Mouse (Mus musculus): ENCODE data around the gene Ms4a13. TPM values are rescaled to one million over a fixed set of nuclear protein-coding genes. Genes with fewer than 3 reads are reported as not detected.
"Not testable (repeated sequence)": the region's sequence is repeated elsewhere in the genome, so short reads cannot be mapped to it uniquely, and the experiment has no call there.

Gene Ms4a13
- not detected for total RNA-seq (2022)

GRCm38 (mm10) chr19:11196546-11196945 is at the start of gene Ms4a13:
TSS of gene Ms4a13 (minus strand) at chr19:11196737.
- DNase-seq (ENCODE audit: low spot score) = no peak

GRCm38 (mm10) chr19:11244230-11244629 is 47.7 kb upstream of the Ms4a13 start:
- peak; percentile 43 for DNase-seq (ENCODE audit: low spot score)

- DNase-seq (ENCODE audit: low spot score) = no peak
Measured at GRCm38 (mm10) chr19:11242560-11242959, 46.0 kb upstream of the Ms4a13 start.

- DNase-seq (ENCODE audit: low spot score) = no peak
Measured at GRCm38 (mm10) chr19:11235820-11236219, 39.3 kb upstream of the Ms4a13 start.

- no peak for DNase-seq (ENCODE audit: low spot score)
Measured at GRCm38 (mm10) chr19:11234921-11235735, 38.6 kb upstream of the Ms4a13 start.

DNA sequence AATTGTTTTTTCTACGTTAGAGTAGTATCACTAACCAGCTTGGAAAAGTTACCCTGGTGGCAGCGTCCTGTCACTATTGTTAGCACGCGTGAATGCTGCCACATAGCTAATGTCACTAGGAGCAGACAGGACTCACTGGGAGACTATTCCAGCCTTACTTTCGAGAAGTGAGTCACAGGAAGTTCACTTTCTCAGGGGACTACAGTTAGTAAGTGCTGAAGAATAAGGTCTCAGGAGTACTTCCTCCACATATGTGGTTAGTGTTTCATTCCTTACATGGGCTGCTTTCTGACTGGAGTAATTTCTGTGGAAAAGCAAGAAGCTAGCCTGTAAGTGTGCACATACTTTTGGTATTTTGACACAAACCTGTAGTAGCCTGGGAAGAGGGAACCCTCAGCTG is 37.7 kb upstream of the Ms4a13 start:
- DNase-seq (ENCODE audit: low spot score) = no peak

GRCm38 (mm10) chr19:11232348-11232747 is 35.8 kb upstream of the Ms4a13 start, which contains the start of gene Ms4a12:
TSS of gene Ms4a12 (minus strand) at chr19:11232448.
- no peak for DNase-seq (ENCODE audit: low spot score)

- no peak for DNase-seq (ENCODE audit: low spot score)
Measured at GRCm38 (mm10) chr19:11192552-11192951, 4.0 kb downstream of the Ms4a13 start.

DNA sequence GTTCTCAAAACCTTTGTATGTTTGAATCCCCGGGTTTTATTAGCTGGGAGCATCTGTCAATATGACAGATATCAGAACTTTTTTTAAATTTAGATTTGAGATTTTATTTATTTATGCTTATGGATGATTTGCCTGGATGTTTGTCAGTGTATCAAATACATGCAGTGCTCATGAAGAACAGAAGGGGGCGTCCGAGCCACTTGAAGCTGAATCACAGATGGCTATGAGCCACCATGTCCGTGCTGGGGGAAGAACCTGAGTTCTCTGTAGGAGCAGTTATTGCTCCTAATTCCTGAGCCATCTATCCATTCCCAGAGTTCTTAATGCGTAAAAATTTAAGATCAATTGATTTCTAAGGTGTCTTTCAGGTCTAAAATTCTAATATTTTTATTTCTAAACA is 12.4 kb downstream of the Ms4a13 start:
- DNase-seq (ENCODE audit: low spot score) = peak; percentile 16

DNA sequence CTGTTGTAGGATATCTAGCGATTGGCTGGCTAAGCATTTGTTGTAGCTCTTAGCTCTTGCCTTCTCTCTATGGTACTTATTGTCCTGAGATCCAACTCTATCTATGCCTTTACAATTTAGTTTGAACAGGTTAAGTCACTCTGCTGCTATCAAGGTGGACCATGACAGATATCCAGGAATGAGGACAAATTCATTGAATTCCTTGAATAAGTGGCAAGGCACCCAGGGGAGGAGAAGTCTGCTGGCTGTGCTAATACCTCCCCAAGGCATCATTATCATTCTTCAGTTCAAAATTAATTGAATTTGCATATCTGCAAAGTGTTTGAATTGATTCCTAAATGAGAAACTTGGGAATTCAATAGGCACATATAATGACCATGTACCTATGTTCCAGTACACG is 19.1 kb downstream of the Ms4a13 start:
- DNase-seq (ENCODE audit: low spot score) = no peak

DNA sequence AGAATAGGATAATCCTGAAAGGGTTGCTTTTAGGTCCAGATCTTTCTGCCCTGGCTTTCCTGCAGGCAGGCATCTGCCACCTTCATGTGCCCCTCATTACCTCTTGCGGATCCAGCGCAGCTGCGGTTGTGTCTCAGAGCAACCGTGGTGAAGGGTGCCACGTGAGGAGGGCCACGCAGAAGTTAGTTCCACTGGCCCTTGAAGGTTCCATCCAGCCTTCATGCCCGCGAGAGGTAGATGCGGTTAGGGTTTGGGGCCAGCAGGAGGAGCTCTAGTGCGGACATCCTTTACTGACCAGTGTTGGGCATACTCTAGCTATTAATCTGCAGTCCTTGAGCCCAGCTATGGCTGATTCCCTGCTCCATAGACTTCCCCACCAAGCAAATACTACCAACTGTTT is 31.4 kb downstream of the Ms4a13 start, which contains the start of gene 1700025F22Rik:
Gene 1700025F22Rik, minus strand, starts transcription at position 149 of the 400 bp plus-strand sequence.
- no peak for DNase-seq (ENCODE audit: low spot score)

GRCm38 (mm10) chr19:11157890-11158289 is 38.6 kb downstream of the Ms4a13 start:
- not testable (repeated sequence) for DNase-seq (ENCODE audit: low spot score)

DNA sequence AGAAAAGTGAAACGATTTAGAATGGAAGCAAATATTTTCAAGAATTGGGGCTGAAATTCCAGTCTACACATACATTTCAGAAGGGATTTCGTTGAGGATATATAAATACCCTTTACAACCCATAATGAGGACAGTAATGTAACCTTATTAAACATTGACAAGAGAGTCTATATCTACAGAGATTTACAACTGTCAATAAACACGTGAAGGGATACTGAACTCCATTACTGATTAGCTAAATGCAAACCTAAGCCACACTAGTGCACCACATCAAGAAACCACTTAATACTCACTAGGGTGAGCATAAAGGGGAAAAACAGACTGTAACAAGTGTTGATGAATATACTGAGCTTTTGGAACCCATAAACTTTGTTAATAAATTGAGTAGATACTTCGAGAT is 61.2 kb downstream of the Ms4a13 start:
- DNase-seq (ENCODE audit: low spot score) = no peak

DNA sequence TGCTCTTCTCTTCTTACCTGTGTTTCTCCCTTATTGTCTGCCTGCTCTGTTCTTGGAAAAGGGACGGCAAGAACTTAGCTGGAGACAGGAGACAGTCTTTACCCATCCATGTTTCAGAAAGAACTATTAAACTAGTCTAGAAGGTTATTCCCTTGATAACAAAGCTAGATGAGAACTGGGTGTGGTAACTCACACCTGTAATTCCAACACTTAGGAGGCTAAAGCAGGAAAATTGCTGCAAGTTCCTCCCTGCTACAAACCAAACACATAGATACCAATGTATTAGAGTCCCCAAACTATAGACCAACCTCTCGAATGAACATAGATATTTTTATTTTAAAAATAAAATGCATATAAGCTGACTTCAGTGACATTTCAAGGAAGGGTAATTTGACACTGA is 61.7 kb downstream of the Ms4a13 start:
- no peak for DNase-seq (ENCODE audit: low spot score)

- not testable (repeated sequence) for DNase-seq (ENCODE audit: low spot score)
Measured at GRCm38 (mm10) chr19:11130776-11131175, 65.8 kb downstream of the Ms4a13 start, which contains the start of gene 1700017D01Rik. TSS of gene 1700017D01Rik (minus strand) at chr19:11130876.

DNA sequence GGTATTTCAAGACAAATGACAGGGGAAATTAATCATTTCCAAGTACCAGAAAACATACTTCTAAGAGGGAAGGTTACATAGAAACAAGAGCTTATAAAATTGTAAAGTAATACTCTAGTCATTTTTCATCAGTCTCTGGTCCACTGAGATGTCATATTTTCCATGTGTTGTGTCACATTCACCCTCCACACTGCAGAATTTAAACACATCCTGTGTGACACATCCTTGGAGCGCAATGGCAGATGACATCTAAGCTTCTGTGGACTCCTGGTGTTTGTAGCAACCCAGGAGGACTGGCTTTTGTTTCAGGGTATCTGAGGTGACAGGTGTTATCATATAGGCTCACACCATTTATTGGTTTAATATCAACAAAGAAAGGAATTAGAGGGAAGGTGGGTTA is 66.8 kb downstream of the Ms4a13 start:
- DNase-seq (ENCODE audit: low spot score) = no peak

GRCm38 (mm10) chr19:11121016-11121420 is 75.5 kb downstream of the Ms4a13 start:
- not testable (repeated sequence) for DNase-seq (ENCODE audit: low spot score)

Other genes starting within 250 kb of the Ms4a13 start
- 1 to 10 TPM; 5.6 to 7.3 (median 6.4) TPM for gene Ccdc86, start 247.5 kb downstream of the Ms4a13 start, total RNA-seq (2022)
- gene Ms4a10, start 222.1 kb downstream of the Ms4a13 start, total RNA-seq (2022) = not detected
- not detected for gene Ms4a15, start 203.5 kb downstream of the Ms4a13 start, total RNA-seq (2022)
- gene Ms4a18, start 178.7 kb downstream of the Ms4a13 start, total RNA-seq (2022) = not detected
- gene Ms4a8a, start 115.6 kb downstream of the Ms4a13 start, total RNA-seq (2022) = 1 to 10 TPM in 3 of 4 experiments, under 1 TPM in 1; 0.82 to 4.2 (median 1.4) TPM
- gene 1700017D01Rik, start 65.9 kb downstream of the Ms4a13 start, total RNA-seq (2022) = not detected
- gene 1700025F22Rik, start 31.4 kb downstream of the Ms4a13 start, total RNA-seq (2022) = not detected
- not detected for gene Ms4a12, start 35.7 kb upstream of the Ms4a13 start, total RNA-seq (2022)
- gene Ms4a1, start 69.5 kb upstream of the Ms4a13 start, total RNA-seq (2022) = under 1 TPM; 0.33 to 0.78 (median 0.34) TPM
- not detected for gene Ms4a5, start 87.1 kb upstream of the Ms4a13 start, total RNA-seq (2022)
- gene Ms4a14, start 117.7 kb upstream of the Ms4a13 start, total RNA-seq (2022) = under 1 TPM in 3 of 4 experiments, not detected in 1; 0.12 to 0.20 (median 0.13) TPM
- 1 to 10 TPM in 2 of 4 experiments, under 1 TPM in 2; 0.59 to 1.9 (median 1.2) TPM for gene Ms4a7, start 139.4 kb upstream of the Ms4a13 start, total RNA-seq (2022)
- 1 to 10 TPM; 1.5 to 5.5 (median 2.8) TPM for gene Ms4a4a, start 178.8 kb upstream of the Ms4a13 start, total RNA-seq (2022)
- gene Ms4a4c, start 208.0 kb upstream of the Ms4a13 start, total RNA-seq (2022) = under 1 TPM in 1 of 4 experiments, not detected in 3; 0.34 TPM
- gene Ms4a4b, start 246.8 kb upstream of the Ms4a13 start, total RNA-seq (2022) = under 1 TPM; 0.19 to 0.79 (median 0.37) TPM